Comparison of ENCODE assay signal across 8 mouse cellular contexts in the genomic region with DNA sequence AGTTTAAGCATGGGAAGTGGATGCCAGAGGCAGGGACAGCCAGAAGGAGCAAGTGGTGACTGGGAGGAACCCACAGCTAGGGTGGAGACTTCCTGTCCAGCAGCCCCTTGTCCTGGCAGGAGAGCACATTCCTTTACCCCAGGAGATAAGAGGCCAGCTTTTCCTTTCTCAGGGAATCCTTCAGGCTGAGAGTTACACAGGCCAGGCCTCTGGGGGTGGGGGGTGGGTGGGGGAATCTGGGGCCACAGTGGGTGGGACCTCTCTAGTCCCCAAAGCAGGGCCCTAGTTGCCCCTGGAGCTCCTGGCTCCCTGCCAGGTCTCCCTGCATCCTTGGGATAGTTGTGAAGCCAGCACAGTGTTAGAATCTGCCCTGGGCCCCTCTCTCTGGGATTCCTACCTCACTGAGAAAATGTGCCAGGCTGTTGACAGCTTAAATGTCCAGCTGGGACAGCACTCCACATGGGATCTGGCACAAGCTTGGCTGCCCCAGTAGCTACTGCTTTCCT.
A peak's percentile ranks its signal among the peaks of the same experiment; 100 is the strongest.
DNase-seq lines count a peak whose midpoint lies in the region; ATAC-seq and TF ChIP-seq lines count a peak whose summit lies in the region.

No protein-coding gene starts in this region.

- no peak overlapping the region for H3K4me3 ChIP-seq in layer of hippocampus, adult 2 months
- H3K4me3 ChIP-seq in forebrain, embryonic 11.5 days (ENCODE audit: low read depth, low read length) = no peak overlapping the region
- no peak overlapping the region for H3K4me3 ChIP-seq in hindbrain, embryonic 10.5 days
- H3K4me3 ChIP-seq in limb, embryonic 13.5 days = no peak overlapping the region
- no peak overlapping the region for H3K4me3 ChIP-seq in myocyte

- TF ChIP-seq POLR2A in myocyte (IDR thresholded peaks at IDR 0.05; ENCODE audit: insufficient read length, low read depth) = no peak

- no peaks in the 10 kb centered on the region for H3K36me3 ChIP-seq in forebrain, embryonic 11.5 days (ENCODE audit: control insufficient read depth, insufficient read depth, low read length)
- no peaks in the 10 kb centered on the region for H3K36me3 ChIP-seq in hindbrain, embryonic 10.5 days
- H3K36me3 ChIP-seq in limb, embryonic 13.5 days = no peaks in the 10 kb centered on the region
- no peaks in the 10 kb centered on the region for H3K36me3 ChIP-seq in myocyte (ENCODE audit: control insufficient read depth, insufficient read depth)

- no peak overlapping the region for H3K4me2 ChIP-seq in forebrain, embryonic 11.5 days (ENCODE audit: low read depth, low read length, severe bottlenecking)
- no peak overlapping the region for H3K4me2 ChIP-seq in limb, embryonic 13.5 days (replicated peaks)
- peak overlapping the region; percentile 27 for H3K4me2 ChIP-seq in myocyte (ENCODE audit: low read depth)

- no peak for ATAC-seq in forebrain, embryonic 11.5 days (replicated peaks; ENCODE audit: low FRiP score)
- ATAC-seq in limb, embryonic 13.5 days (ENCODE audit: low FRiP score, low read depth) = peak; percentile 29; the same call in 1 of the 2 replicates

- peak overlapping the region; percentile 32; the same call in 1 of the 2 replicates for H3K27ac ChIP-seq in layer of hippocampus, adult 2 months
- H3K27ac ChIP-seq in forebrain, embryonic 11.5 days (ENCODE audit: low read depth, low read length) = peak overlapping the region; percentile 51
- H3K27ac ChIP-seq in hindbrain, embryonic 10.5 days = peak overlapping the region; percentile 86
- H3K27ac ChIP-seq in limb, embryonic 13.5 days = peak overlapping the region; percentile 67; the same call in 1 of the 2 replicates

- no peak for DNase-seq in layer of hippocampus, adult 2 months (ENCODE audit: low spot score in 2 of 2)
- DNase-seq in layer of hippocampus, postnatal 36 days = no peak
- DNase-seq in forebrain, embryonic 11.5 days (ENCODE audit: low spot score) = no peak
- no peak for DNase-seq in hindbrain, embryonic 10.5 days (ENCODE audit: low spot score)
- no peak for DNase-seq in right cerebral cortex, adult 18-20 months
- no peak for DNase-seq in right cerebral cortex, postnatal 36 days (ENCODE audit: low spot score in 2 of 2)

- no peaks in the 10 kb centered on the region for H3K27me3 ChIP-seq in forebrain, embryonic 11.5 days (ENCODE audit: control insufficient read depth, insufficient read depth, low read length)
- 0 out of 2 replicates have a peak, but pooled peaks cover 5% of the 10 kb centered on the region for H3K27me3 ChIP-seq in hindbrain, embryonic 10.5 days (ENCODE audit: insufficient read depth, poor library complexity, severe bottlenecking)
- no peaks in the 10 kb centered on the region for H3K27me3 ChIP-seq in limb, embryonic 13.5 days
- no peaks in the 10 kb centered on the region for H3K27me3 ChIP-seq in myocyte (ENCODE audit: control insufficient read depth, insufficient read depth, insufficient read length)

- no peaks in the 10 kb centered on the region for H3K9me3 ChIP-seq in forebrain, embryonic 11.5 days (ENCODE audit: control insufficient read depth, low read length)
- no peaks in the 10 kb centered on the region for H3K9me3 ChIP-seq in hindbrain, embryonic 10.5 days
- H3K9me3 ChIP-seq in limb, embryonic 13.5 days = no peaks in the 10 kb centered on the region

- H3ac ChIP-seq in myocyte (ENCODE audit: control insufficient read depth, insufficient read length) = no peak overlapping the region

- 0 out of 2 replicates have a peak overlapping the region, but pooled peaks have one; percentile 6 for H3K9ac ChIP-seq in forebrain, embryonic 11.5 days (ENCODE audit: low read length)
- no peak overlapping the region for H3K9ac ChIP-seq in limb, embryonic 13.5 days

- TF ChIP-seq CTCF in layer of hippocampus, adult 2 months (conservative IDR thresholded peaks at IDR 0.05) = no peak

- no peaks in the 10 kb centered on the region for H3K79me2 ChIP-seq in myocyte (ENCODE audit: control insufficient read depth, insufficient read depth)

- H3K4me1 ChIP-seq in forebrain, embryonic 11.5 days (replicated peaks; ENCODE audit: control insufficient read depth, insufficient read depth, low read length) = peaks cover 18% of the 10 kb centered on the region
- peaks cover 70% of the 10 kb centered on the region for H3K4me1 ChIP-seq in hindbrain, embryonic 10.5 days (replicated peaks)
- H3K4me1 ChIP-seq in limb, embryonic 13.5 days = peaks cover 56% of the 10 kb centered on the region

TF ChIP-seq in myocyte, 11 proteins besides CTCF, POLR2A, EP300 and RAD21:
- TF ChIP-seq MYOD1 (IDR thresholded peaks at IDR 0.05; ENCODE audit: control insufficient read depth in 1 of 3, insufficient read length in 2 of 3, low read depth in 2 of 3) (peak in 1 of 3 experiments; percentile 73), SRF (IDR thresholded peaks at IDR 0.05; ENCODE audit: control insufficient read depth, insufficient read length, low read depth) (no peak), E2F4 (IDR thresholded peaks at IDR 0.05; ENCODE audit: insufficient read depth) (no peak), TCF12 (IDR thresholded peaks at IDR 0.05; ENCODE audit: insufficient read depth, poor library complexity, severe bottlenecking) (no peak), MAX (IDR thresholded peaks at IDR 0.05; ENCODE audit: low read depth) (no peak), TCF3 (IDR thresholded peaks at IDR 0.05; ENCODE audit: insufficient read length, low read depth) (no peak), CEBPB (IDR thresholded peaks at IDR 0.05; ENCODE audit: insufficient read depth, poor library complexity, severe bottlenecking) (no peak), POLR2AphosphoS2 (IDR thresholded peaks at IDR 0.05; ENCODE audit: insufficient read length, low read depth) (no peak), MYOG (IDR thresholded peaks at IDR 0.05; ENCODE audit: control insufficient read depth in 1 of 3, insufficient read depth in 1 of 3, insufficient read length in 2 of 3, low read depth in 2 of 3) (peak in 1 of 3 experiments; percentile 84)

Comparison
In these comparisons a context has a peak if more than half of its experiments do, and no peak if none do; other contexts are left out.
1. H3K27ac ChIP-seq: peak in every context shown above with its lines; median percentile 86 in hindbrain, embryonic 10.5 days; 67 in limb, embryonic 13.5 days; 51 in forebrain, embryonic 11.5 days; 32 in layer of hippocampus, adult 2 months.